Mouse (Mus musculus) stomach, postnatal 0 days (tissue): ENCODE measurements around the gene Pcca.

Source experiments
- CTCF ChIP-seq: IDR thresholded peaks from 2 replicates; pipeline ENCODE4 v1.5.1; 2016; ENCODE audit warnings: antibody characterized with exemption, low read depth, mild to moderate bottlenecking, moderate library complexity
- EP300 ChIP-seq: optimal IDR thresholded peaks from 2 replicates; pipeline ENCODE3; 2016; ENCODE audit warnings: antibody characterized with exemption

DNA sequence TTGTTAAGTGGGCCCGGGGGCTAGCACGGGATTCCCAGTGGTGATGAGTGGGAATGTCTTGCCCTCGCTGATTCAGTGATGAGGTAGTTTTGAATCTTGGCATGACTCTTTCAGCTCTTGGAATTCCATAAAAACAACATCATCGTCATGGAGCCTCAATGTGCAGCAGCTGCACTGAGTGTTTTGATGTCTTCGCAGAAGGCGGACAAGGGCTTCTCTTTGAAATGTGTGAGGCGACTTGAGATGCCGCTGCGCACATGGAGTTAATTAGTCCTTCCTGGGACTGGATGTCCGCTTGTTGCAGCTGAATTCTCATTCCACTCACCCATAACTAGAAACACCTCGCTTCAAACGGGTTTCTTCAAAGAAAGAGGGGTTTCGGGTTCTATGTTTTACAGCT lies 221.4 kb downstream of the Pcca start:
- TF ChIP-seq EP300, result no peak
- no peak for TF ChIP-seq CTCF
